Mouse (Mus musculus) lung, postnatal 0 days (tissue): Measurements from ENCODE around the gene Rbm20. TPM values are rescaled to one million over a fixed set of nuclear protein-coding genes. Genes with fewer than 3 reads are reported as not detected.
A peak's percentile ranks its signal among the peaks of the same experiment; 100 is the strongest.

Experiments used
- ATAC-seq: fragments of 200-750 bp; cut with Nextera tagmentation; 2 replicates; pipeline ENCODE4 v1.8.0; 2017; ENCODE audit warnings: moderate library complexity
- DNase-seq: peaks from one replicate; pipeline ENCODE4 v3.0.0-alpha.2; 2016; ENCODE audit warnings: low spot score
- H3K27ac ChIP-seq: fragments of 300-500 bp; sonication (generic); 2 replicates; pipeline ENCODE4 v1.5.1; 2014; ENCODE audit warnings: antibody characterized with exemption, mild to moderate bottlenecking, low read length, mixed read lengths
- H3K27me3 ChIP-seq: fragments of 300-500 bp; sonication (generic); replicated peaks from 2 replicates; pipeline ENCODE4 v1.6.1; 2014; ENCODE audit warnings: low read length, mixed read lengths; ENCODE audit not compliant: insufficient read depth
- H3K36me3 ChIP-seq: fragments of 300-500 bp; sonication (generic); 2 replicates; pipeline ENCODE4 v1.6.1; 2014; ENCODE audit warnings: low read length, mixed read lengths; ENCODE audit not compliant: insufficient read depth
- H3K4me1 ChIP-seq: fragments of 300-500 bp; sonication (generic); 2 replicates; pipeline ENCODE4 v1.6.1; 2014; ENCODE audit warnings: antibody characterized with exemption, low read depth, low read length, mixed read lengths; ENCODE audit not compliant: insufficient read depth
- H3K4me2 ChIP-seq: fragments of 300-500 bp; sonication (generic); replicated peaks from 2 replicates; pipeline ENCODE4 v1.6.1; 2014; ENCODE audit warnings: low read depth, mild to moderate bottlenecking, low read length, moderate library complexity, mixed read lengths
- H3K4me3 ChIP-seq: fragments of 300-500 bp; sonication (generic); 2 replicates; pipeline ENCODE4 v1.5.1; 2014; ENCODE audit warnings: low read depth, low read length
- H3K9ac ChIP-seq: fragments of 300-500 bp; sonication (generic); replicated peaks from 2 replicates; pipeline ENCODE4 v1.6.1; 2014; ENCODE audit warnings: low read depth, mild to moderate bottlenecking
- H3K9me3 ChIP-seq: fragments of 300-500 bp; sonication (generic); 2 replicates; pipeline ENCODE4 v1.6.1; 2016; ENCODE audit warnings: low read length, mixed read lengths
- CTCF ChIP-seq: IDR thresholded peaks from 2 replicates; pipeline ENCODE4 v1.5.1; 2016; ENCODE audit warnings: antibody characterized with exemption, mild to moderate bottlenecking
- EP300 ChIP-seq: IDR thresholded peaks from 2 replicates; pipeline ENCODE4 v1.6.1; 2016; ENCODE audit warnings: antibody characterized with exemption, mild to moderate bottlenecking, control low read depth
- WGBS: fragments of 180-500 bp; shearing (Covaris S2); extraction: QIAGEN DNeasy Blood & Tissue Kit; methylation state at CpG from one replicate; pipeline ENCODE4 v1.1.7; 2014; 5-methylcytosine and 5-hydroxymethylcytosine counted together
- polyA plus RNA-seq: library from polyadenylated mRNA; unstranded; fragments of >200 nt; fragmentation: Nextera tagmentation; extraction: Ambion mirVana; gene quantifications from 2 replicates; pipeline ENCODE4 v1.2.1, GENCODE M21; 2015

Gene Rbm20
- polyA plus RNA-seq, 1 experiment from 2014 or later: 0.51 TPM

GRCm38 (mm10) chr19:53829990-53830389 is 152.9 kb downstream of the Rbm20 start:
- Histone ChIP-seq H3K27ac (no peak overlapping the region), H3K9me3 (no peaks in the 10 kb centered on the region), H3K4me2 (no peak overlapping the region), H3K4me1 (peaks cover 7% of the 10 kb centered on the region; the same call in 1 of the 2 replicates), H3K9ac (no peak overlapping the region), H3K36me3 (no peaks in the 10 kb centered on the region), H3K27me3 (no peaks in the 10 kb centered on the region), H3K4me3 (no peak overlapping the region)
- TF ChIP-seq EP300: no peak
- no peak for TF ChIP-seq CTCF
- ATAC-seq (no peak), DNase-seq (no peak)
- 34% methylated on average over 6 of the region's 6 CpGs for WGBS

DNA sequence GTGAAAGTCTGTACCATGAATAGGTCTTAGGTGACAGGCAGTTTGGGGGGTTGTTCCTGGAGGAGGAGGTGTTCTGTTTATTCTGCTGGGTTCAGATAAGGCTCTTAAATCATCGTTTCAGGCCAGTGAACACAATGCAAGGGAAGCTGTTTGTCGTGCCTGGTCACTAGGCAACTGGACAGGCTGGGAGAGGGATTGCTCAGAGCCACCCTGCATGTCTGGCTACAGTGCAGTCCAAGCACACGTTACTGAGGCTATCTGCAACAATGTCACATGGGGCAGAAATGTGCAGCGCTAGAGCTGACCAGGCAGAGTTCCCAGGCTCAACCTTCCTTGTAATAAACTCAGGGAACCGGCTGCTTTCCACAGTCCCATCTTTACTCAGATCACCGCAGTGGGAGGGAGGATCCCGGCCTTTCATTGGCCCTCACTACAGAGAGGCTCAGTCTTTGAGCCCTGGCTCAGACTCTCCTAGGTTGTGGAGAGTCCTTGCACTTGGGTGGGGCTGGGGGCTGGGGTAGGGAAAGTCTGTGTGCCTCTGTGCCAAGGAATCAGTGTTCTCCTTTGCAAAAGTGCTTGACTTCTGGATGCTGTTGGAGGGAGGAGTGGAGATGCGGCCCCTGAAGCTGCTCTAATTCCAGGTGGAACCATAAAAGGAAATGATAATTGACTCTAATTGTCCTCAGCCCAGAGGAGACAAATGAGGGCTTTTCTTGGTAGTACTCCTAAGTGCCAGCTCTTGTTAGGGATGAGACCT is 153.5 kb downstream of the Rbm20 start:
- Histone ChIP-seq H3K4me1 (peaks cover 7% of the 10 kb centered on the region; the same call in 1 of the 2 replicates), H3K36me3 (no peaks in the 10 kb centered on the region), H3K27me3 (no peaks in the 10 kb centered on the region), H3K9ac (no peak overlapping the region), H3K4me2 (no peak overlapping the region), H3K4me3 (no peak overlapping the region), H3K27ac (no peak overlapping the region), H3K9me3 (no peaks in the 10 kb centered on the region)
- ATAC-seq: peak; percentile 92
- 9% methylated on average over 8 of the region's 8 CpGs for WGBS
- peak; percentile 60 for DNase-seq
- TF ChIP-seq EP300 (no peak; the same call in 1 of the 2 replicates), CTCF (no peak)

DNA sequence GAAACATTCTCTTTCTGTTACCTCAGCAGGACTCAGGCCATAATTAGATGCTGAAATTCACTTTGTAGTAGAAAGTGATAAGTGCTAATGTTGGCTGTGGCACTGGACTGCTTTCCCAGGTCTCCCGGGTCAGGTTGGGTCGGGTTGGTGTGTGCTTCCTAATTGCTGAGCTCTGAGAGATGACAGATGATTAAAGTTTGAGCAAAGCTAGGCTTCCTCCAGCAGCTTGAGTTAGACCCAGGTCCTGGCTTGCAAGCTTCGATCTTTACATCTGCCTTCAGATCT is 154.0 kb downstream of the Rbm20 start:
- Histone ChIP-seq H3K9me3 (no peaks in the 10 kb centered on the region), H3K4me1 (peaks cover 7% of the 10 kb centered on the region; the same call in 1 of the 2 replicates), H3K27ac (no peak overlapping the region), H3K4me3 (no peak overlapping the region), H3K27me3 (no peaks in the 10 kb centered on the region), H3K4me2 (no peak overlapping the region), H3K36me3 (no peaks in the 10 kb centered on the region), H3K9ac (no peak overlapping the region)
- ATAC-seq (no peak), DNase-seq (no peak)
- 27% methylated on average over 3 of the region's 3 CpGs for WGBS
- TF ChIP-seq CTCF (no peak), EP300 (no peak)

DNA sequence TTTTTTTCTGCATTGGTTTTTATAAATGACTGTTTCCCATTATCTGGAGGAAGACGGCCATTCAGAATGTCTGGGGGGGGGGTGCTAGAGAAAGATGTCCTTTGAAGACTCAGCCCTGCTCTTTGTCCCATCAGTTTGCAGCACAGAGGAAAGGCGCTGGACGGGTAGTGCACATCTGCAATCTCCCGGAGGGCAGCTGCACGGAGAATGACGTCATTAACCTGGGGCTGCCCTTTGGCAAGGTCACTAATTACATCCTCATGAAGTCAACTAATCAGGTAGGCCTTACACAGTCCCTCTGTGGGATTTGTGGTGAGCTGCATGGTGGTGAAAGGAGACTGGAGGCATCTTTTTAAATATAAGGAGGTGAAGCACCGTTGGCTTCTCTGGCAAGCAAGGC is 155.4 kb downstream of the Rbm20 start:
- Histone ChIP-seq H3K4me2 (no peak overlapping the region), H3K36me3 (no peaks in the 10 kb centered on the region), H3K9ac (no peak overlapping the region), H3K27me3 (no peaks in the 10 kb centered on the region), H3K4me3 (no peak overlapping the region), H3K9me3 (no peaks in the 10 kb centered on the region), H3K27ac (no peak overlapping the region), H3K4me1 (peaks cover 7% of the 10 kb centered on the region; the same call in 1 of the 2 replicates)
- ATAC-seq (no peak), DNase-seq (no peak)
- 46% methylated on average over 7 of the region's 7 CpGs for WGBS
- no peak for TF ChIP-seq CTCF
- TF ChIP-seq EP300: no peak

GRCm38 (mm10) chr19:53833745-53834369 is 156.8 kb downstream of the Rbm20 start:
- H3K9me3 ChIP-seq: no peaks in the 10 kb centered on the region

GRCm38 (mm10) chr19:53836569-53837454 is 159.7 kb downstream of the Rbm20 start:
- Histone ChIP-seq H3K27ac (no peak overlapping the region), H3K4me1 (no peaks in the 10 kb centered on the region), H3K4me3 (no peak overlapping the region), H3K4me2 (no peak overlapping the region), H3K27me3 (no peaks in the 10 kb centered on the region), H3K9me3 (no peaks in the 10 kb centered on the region), H3K9ac (no peak overlapping the region), H3K36me3 (no peaks in the 10 kb centered on the region)
- TF ChIP-seq EP300 (no peak), CTCF (no peak)
- DNase-seq (no peak), ATAC-seq (no peak)
- WGBS: 56% methylated on average over 6 of the region's 6 CpGs

More at GRCm38 (mm10) chr19:53833745-53834369, 156.8 kb downstream of the Rbm20 start:
- DNase-seq (no peak), ATAC-seq (no peak)
- H3K27me3 ChIP-seq: no peaks in the 10 kb centered on the region
- no peak overlapping the region for H3K4me2 ChIP-seq
- no peaks in the 10 kb centered on the region for H3K36me3 ChIP-seq
- H3K4me3 ChIP-seq: no peak overlapping the region
- 61% methylated on average over 8 of the region's 8 CpGs for WGBS
- no peak overlapping the region for H3K27ac ChIP-seq
- H3K9ac ChIP-seq: no peak overlapping the region
- TF ChIP-seq EP300 (no peak), CTCF (no peak)
- peaks cover 7% of the 10 kb centered on the region; the same call in 1 of the 2 replicates for H3K4me1 ChIP-seq
